Mouse (Mus musculus) spleen, postnatal 10 days (tissue): ENCODE measurements around the gene Ecm2.

Experiments used
- DNase-seq, 2 experiments: peaks; one replicate each; pipeline ENCODE4 v3.0.0; 2021 to 2022; ENCODE audit warnings: low spot score in 2 of 2

Ecm2 gene

DNA sequence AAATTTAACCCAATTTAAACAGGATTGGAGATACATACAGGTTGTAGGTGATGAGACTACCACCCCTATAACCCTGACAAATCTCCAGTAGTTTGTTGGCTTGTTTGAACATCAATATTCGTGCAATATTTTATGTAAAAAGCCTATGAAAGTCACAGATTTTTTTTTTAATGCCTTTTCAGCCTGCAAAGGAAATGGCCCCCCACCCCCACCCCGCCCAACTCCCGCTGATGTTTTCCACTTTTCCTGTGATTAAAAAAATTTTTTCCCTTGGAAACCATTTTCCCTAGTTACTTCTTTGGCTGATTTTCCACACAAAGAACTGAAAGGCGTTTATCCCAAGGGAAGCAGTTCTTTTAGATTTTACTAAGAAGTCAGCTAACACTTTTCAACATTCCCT lies at the start of gene Ecm2:
Gene Ecm2 (plus strand): TSS at position 301 of the 400 bp plus-strand sequence.
- DNase-seq = no peak

DNA sequence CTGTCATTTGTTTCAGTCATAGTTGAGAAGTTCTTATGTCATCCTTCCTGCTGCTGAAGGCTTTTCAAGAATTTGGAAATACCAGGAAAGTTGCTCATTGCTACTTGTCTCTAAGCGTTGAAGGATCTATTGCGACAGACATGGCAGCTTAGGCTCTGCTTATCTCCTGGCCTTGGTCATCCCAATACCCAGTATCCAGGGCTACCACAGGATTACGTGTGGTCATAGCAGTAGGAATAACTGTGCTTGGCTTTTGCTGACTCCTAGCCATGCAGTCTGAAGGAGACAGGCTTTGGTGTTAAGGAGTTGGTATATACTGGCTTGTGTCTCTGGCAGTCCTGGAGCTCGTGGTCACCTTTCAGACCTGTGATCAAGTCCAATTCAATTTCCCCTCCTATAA lies 44.3 kb upstream of the Ecm2 start:
- no peak for DNase-seq

DNA sequence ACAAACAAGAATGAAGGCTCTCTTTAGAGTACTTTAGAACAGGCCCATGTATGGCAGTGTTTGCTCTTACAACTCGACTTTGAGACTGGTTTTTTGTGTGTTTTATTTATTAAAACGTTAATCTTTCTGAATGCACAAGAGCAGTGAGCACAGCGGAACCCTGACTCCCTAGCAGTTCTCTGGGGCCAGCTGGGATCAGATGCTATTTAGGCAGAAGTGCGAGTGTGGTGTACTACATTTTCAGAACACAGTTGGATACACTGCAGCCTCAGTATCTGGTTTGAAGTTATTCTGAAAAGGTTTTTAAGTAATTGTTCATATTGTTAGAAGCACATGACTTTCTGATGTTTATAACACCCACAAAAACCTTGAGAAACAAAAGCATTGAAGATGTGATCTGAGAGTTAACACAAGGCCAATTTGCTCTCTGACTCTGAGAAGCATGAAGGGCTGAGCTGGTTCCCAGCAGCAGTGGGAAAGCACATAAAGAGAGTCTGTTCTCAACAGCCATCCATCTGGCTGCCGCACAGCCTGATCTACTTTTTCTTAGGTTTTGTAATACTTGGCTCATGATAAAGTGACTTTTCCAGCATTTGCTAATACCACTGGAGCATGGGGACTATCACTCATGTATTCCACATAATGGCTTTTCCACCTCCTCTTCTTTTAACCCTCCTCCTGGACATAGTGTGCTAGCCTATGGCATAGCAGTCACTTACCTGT lies 43.8 kb upstream of the Ecm2 start:
- no peak for DNase-seq

DNA sequence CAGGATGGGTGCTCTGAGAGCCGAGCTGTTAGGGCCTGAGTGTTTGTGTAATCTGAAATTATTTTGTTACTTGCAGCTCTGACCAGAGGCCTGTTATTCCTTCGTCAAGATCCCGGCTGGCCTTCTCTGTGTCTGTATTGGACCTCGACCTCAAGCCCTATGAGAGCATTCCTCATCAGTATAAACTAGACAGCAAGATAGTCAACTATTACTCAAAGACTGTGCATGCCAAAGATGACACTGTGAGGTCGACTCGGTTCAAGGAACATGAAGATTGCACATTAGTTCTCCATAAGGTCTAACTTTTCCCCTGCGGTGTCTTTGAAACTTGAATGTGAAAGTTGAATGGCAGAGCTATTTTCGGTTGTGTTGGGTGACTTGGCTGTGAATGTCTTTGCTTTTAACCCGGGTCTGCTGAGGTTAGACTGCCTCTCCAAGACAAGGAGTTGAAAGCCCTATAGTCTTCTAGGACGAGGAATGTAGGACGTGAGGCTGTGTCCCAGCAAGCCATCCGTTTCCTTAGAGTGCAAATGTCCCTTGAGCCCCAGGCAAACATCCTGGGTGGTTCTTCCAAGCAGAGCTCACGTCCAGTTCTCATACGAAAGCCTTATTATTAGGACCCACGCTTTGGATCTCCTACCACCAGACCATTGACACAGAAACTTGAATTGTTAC lies 43.0 kb upstream of the Ecm2 start:
- no peak for DNase-seq

DNA sequence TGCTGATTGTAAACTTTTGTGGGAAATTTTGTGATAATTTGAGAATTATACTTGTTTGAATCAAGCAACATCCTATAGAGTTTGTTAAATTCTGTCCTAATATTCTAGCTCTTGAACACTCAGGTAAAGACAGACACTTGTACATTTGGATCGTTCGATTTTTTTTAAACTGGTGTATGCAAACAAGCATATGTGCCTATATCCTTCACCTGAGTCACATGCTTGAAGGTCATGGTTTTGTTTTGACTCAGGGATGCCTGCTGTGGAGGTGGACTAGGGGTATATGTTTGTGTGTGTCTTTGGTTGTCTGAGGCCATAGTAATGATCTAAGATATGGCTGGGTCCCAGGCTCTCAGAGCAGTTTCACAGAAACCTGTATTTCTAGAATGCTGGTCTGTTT lies 41.7 kb upstream of the Ecm2 start:
- DNase-seq = no peak

DNA sequence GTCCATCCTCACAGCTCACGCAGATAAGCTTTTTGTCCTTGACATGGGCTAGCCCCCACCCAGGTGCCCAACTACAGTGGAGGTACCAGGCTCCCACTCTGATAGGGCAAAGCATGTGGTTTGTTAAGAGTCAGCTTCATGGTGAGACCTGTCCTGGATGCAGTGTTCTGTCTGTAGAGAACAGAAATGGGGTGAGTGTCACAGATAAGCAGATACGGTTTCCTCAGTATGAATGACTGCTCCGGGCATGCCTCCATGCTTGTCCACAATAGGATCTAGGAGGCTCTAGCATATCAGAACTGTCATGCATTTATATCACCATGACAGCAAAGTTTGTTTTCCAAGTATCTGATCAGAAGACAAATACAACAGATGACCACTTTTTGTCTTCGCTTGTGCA lies 38.7 kb upstream of the Ecm2 start:
- DNase-seq = no peak

DNA sequence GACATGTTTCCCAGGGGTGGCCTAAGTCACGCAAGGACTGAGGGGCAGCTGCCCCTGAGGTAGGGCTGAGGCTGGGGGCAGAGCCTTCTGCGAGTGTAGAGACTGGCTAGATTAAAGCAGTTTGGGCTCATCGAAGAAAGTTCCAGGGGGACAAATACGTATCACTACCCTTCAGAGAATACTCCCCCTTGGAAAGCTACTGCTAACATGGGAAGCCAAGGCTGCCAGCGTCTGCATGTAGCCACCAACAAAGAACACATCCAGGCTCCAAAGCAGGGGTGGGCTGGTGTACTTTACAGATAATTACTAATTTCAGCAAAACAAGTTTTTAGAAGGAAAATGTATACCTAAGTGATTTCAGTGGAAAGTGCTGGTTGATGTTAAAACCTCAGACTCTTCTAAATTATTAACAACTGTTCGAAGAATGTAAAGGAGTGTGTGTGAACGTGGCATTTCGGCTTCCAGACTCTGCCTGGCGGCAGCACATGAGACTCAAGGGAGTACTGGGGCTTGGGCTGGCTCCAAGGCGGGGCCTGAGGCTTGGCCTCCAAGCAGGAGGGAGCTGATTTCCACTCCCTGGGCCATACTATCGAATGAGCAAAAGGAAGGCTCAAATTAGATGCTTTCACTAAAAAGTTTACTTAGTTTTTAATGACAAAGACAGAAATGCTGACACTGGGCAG lies 38.1 kb upstream of the Ecm2 start:
- no peak for DNase-seq

DNA sequence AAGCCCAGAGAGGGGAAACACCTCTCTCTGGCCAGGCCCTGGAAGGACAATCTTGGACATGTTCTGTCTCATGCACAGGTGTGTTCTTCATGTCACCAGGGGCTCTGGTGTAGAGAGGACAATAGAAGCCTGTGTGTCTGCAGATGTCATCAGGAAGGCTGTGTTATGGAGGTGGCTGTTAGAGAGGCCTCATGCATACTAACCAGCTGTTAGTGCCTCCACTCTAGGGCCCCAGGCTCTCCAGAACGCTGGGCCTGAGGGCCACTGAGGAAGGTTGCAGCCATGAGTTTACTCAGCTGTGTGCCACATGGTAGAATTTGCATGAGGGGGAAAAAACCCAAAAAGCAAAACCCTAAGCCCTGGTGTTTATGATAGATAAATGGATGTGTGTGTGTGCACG lies 37.0 kb upstream of the Ecm2 start:
- no peak for DNase-seq

DNA sequence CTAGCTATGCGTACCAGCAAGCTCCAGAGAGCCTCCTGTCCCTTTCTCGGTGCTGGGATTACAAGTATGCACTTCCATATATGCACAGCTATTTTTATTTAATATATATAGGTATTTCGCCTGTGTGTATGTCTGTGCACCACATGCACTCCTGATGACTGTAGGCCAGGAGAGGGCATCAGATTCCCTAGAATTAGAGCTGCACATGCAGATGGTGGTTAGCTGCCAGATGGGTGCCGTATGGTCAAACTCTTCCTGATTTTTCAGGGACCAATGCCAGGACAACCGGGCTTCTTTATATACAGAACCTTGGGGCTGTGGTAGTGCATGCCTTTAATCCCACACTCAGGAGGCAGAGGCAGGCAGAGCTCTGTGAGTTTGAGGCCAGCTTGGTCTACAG lies 35.6 kb upstream of the Ecm2 start:
- no peak for DNase-seq

DNA sequence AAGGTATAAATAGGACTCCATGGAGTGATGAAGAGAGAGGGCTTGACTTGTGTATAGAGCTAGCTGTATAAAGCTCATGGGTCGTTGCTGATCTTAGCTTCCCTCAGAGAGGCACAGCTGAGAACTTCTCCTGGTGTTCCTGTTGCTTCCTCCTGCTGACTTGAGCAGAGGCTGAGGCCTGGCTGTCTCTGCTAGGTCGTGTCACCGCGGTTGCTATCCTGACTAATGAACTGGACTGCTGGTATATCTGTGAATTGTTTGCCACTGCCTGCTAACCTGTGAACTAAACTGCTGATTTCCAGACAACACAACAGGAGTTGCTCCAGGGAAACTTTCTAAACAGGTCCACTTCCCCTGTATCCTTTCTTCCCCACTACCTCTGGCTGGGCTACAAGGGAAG lies 34.3 kb upstream of the Ecm2 start:
- DNase-seq = no peak

DNA sequence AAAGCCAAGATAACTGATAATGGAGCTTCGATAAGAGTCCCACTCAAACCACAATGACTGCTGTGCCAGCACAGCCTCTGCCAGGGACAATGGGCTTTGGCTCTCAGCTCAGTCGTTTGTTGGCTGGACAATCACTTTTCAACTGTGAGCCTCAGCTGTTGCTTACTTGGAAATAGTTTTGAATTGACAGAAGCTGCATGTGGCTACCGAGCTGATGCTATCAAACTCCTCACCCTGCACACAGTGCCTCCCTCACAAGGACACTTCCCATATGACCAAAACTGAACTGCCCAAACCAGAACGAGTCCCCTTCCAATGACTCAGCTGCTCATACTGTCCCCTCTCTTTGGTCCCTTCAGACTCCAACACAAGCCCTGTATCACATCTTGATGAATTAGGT lies 33.8 kb upstream of the Ecm2 start:
- DNase-seq = no peak

DNA sequence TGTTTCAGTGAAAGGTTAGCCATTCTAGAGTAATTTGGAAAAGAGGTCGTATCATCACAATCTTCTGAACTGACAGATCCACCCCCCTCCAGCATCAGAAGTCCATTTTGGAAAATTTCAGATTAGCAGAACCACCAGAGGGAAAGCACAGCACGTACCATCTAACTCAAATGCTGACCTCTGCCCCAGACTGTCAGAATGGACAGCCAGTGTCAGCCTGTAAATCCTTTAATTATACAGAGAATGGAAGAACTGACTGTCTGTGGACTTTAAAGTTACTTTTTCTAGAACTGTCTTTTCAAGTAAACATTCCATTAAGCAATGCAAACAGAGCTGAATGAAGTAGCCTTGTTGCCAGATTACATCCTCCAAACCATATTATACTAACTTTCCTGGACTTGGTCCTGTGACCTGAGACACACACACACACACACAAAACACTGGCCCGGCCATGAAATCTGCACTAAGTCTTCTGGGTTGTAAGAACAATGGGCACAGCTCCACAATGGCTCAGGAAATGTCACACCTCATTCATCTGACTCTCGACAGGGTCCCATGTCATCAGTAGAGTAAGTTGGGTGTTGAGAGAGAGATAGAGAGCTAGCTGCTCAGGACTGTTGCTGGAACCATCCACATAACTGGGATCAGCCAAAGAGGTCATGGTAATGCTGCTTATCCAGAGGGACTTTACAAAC lies 32.5 kb upstream of the Ecm2 start:
- DNase-seq = no peak

DNA sequence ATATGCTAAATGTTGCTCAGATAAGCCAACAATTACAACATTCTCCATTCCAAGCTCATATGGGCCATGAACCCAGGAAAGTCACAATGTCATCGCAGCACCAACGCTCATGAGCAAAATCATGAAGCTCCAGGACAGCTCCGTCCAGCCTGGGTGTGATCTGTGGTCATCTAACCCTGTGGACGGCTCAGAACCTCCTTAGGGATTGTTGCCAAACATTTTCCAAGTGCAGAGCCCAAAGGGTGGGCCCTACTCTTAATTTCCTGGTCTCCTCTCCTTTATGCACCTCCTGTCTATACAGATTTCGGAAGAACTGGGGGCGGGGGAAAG lies 32.0 kb upstream of the Ecm2 start:
- DNase-seq = no peak

DNA sequence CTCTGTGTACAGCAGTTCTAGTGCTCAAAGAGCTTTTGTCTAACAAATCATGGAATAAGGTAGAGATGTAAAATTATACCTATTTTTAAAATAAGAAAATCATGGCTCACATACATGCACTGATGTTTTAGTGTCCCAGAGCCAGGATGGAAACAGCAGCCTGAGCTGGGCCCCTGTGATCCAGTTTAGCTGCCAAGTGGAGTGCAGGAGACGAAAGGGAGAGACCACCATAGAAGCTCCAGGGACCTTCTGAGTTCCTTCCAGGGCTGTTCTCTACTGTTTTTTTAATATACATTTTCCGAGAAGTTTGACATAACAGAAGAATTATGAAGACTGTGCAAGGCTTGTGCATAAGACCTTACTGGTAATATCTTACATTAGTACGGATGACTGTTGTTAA lies 26.7 kb upstream of the Ecm2 start:
- DNase-seq = no peak

DNA sequence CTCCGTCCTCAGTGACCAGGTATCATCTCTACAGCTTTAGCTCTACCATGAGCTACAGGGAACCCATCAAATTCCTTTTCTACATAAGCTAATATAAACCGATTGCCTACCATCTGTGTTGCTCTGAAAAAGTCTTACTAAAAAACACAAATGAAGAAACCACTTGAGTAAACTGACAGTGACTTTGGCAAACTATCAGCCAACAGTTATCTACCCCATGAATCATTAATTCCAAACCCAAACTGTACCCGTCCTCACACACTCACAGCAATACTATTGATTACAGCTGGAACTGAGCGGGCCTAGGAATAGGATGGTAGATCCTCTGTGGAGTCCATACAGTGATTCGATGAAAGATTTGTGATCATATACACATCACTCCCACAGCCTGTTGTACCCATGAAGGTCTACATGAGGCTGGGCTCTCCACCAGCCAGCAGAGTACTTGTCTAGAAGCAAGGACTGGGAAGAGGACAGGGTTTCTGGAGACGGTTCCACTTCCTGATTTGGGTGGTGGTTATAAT lies 25.7 kb upstream of the Ecm2 start:
- no peak for DNase-seq

DNA sequence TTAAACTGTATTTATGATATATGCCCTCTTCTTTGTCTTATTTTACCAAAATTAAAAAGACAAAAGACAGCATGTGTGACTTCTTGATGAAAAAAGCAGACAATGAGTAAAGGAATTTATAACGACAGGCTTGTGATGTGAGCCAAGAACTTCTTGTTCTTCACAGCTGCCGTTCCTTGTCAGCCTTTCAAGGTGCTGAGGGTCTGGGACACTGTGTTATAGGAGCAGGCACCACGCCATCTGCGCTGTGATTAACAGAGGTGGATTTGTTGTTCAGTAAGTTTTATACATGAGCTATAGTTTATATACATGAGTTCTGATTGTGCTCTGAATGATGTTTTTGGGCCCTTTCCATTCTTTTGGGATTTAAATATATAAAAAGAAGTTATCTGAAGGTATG lies 25.2 kb upstream of the Ecm2 start:
- no peak for DNase-seq

DNA sequence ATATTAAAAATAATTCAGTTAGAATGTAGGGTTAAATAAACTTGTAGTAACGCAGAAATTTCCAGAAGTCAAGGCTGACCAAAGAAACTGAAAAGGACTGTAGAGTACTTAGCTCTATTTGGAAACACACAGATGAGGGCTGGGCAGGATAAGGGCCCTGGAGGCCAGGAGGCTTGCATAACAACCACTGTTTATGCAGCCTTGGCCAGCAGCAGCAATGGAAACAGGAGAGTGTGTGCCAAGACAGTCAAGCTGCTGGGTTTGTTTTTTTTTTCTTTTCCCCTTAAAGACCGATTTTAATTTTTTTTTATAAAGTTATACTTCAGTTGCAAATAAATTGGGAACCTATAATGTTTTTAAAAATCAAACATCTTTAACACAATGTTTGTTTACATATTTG lies 24.6 kb upstream of the Ecm2 start:
- DNase-seq = no peak

DNA sequence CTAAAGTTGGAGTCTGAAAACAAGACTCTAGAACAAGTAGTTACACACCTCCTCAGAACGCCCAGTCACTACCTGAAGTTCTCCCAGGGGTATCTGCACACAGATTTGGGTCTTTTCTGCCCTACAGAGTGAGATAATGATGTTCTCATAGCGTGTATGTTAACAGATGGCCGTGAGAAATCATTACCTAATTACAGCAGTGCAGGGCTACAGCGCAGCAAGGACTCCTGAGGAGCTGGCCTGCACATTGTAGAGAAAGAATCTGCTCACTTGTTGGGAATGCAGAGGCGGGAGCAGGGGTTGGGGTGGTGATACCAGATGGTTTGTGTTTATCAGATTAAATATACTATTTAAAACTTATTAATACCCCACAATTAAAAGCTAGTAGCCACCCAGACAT lies 24.1 kb upstream of the Ecm2 start:
- no peak for DNase-seq

DNA sequence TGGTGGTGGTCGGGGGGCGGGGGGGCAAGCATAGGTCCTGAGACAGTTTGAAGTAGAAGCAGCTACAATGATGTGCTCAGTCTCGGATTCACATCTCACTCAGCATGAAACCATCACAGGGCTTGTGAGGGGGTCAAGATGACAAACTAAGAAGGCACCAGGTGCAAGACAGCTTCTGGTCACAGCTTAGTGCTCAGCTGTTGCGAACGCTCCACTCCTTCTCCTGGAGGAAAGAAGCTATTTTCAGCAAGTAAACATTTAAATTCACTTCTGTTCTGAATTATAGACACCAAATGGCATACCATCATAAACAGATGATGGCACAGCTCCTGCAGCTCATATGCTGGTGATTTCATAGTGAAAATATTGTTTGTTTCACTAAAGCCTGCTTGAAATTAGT lies 19.2 kb upstream of the Ecm2 start:
- DNase-seq = no peak

DNA sequence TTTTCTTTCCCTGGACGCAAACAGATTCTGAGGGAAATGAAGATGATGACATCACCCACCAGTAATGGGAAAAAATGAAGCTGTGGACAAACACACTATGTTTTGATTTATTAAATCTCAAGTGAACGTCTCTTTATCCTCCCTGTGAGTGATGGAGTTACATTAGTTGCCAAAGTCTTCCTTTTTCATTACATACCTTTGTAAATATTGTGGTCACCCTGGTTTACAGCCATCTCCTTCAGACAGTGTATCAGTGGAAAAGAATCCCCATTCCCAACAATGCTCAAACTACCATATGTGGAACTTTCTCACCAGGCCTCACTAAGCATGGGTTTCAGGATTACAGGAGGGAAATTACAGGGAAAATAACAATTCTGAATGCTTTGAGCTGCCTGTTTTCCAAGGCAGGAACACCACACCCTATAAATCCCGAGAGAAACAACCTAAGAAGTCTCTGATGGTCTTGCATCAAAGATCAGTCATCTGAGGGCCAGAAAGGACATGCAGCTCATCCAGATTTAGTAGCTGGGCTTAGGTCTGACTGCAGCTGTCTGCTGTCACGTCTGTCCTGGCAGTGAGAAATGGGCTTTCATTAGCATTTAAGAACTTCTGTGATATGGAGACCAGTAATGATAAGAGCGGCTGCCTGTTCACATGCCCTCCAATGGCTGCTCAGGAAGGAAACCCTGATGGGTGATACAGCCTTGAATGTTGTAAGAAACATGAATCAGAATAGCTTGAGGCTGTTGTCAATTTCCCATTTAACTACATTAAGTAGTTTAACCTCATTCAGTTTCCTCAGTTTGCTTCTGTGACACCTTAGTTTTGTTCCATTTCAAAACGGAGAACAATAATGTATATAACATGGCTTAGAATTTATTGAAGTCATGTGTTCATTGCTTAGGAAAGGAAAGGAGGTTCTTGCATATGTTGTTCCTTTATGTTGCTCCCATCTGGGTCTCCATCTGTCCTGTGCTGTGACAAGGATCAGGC lies 11.9 kb upstream of the Ecm2 start, which contains the start of gene Tes3-ps:
Gene Tes3-ps (plus strand): TSS at position 943 of the 993 bp plus-strand sequence.
- DNase-seq = no peak

DNA sequence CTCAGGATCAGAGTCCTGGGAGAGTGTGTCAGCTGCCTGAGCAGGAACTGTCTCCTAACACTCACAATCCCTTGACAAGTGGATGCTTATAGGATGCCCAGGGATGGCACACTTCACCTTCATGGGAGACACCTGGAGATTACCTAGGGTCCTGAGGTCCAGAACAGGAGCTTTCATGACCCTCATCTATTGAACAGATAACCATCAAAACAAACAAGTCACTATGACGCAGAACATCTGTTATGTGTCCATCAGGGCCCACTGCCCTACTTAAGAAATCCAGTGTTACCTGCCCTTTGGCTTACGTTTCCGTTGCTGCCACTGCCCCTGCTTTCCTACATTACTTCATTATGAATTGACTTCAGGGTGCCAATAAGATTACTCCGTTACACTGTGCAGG lies 1.2 kb downstream of the Ecm2 start:
- no peak for DNase-seq
